Mouse (Mus musculus) kidney, adult 8-10 months (tissue): ENCODE results near the gene Ccdc58.
"Not testable (repeated sequence)": the region's sequence is repeated elsewhere in the genome, so short reads cannot be mapped to it uniquely, and the experiment has no call there.

Experiments used
- DNase-seq, 2 experiments: peaks; one replicate each; pipeline ENCODE4 v3.0.0; 2022

Gene Ccdc58

DNA sequence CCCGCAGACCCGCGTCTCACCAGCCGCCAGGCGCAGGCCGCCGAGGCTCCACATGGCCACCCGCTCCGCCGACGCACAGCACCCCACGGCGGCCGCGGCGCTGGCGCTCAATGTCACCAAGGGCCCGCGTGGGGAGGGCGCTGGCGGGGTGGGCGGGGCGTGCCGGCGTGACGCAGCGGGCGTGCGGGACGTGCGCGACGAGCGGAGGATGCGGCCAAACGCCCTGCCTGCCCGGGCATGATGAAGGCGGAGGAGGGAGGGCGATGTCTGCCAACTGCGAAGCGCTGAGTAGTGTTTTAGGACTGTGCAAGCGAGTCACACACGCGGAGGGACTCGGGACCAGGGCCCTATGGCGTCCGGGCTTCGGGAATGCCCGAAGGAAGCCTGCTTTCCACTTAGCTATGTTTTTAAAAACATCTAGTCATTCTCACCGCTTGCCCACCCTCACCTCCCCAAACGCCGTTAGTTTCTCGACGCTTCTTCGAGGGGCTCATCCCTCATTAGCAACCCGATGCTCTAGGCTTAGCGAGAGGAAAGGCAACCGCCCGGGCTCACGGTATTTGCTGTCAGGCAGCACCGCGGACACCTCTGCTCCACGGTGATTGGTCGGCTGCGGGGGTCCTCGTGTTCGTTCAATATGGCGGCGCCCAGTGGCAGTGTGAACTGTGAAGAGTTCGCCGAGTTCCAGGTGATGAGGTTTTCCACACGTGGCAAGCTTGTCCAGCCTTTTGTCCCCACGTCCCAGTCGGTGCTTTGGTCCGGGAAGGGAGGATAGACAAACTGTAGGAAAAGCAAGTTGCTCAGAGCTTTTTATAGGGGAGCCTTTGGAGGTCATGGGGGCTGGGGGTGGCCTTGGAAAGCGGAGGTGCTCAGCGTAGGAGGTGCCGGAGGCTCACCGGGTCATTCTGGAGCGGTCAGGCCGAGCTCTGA lies at the start of gene Ccdc58, which contains the start of gene Fam162a:
Gene Ccdc58 (plus strand): TSS at position 236 of the 930 bp plus-strand sequence.
Gene Fam162a (minus strand): TSS at position 145 of the 930 bp plus-strand sequence.
- peak; percentile 89 to 94 for DNase-seq

DNA sequence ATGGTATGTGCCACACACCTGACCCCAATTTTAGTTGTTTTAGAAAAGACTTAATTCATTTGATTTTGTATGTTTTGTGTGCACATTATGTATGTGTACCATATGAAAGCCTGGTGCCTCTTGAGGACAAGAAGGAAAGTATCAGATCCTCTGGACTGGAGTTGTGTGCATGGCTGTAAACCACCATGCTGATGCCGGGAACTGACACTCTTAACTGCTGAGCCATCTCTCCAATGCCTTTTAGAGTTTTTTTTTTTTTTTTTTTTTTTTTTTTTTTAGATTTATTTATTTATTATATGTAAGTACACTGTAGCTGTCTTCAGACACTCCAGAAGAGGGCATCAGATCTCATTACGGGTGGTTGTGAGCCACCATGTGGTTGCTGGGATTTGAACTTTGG lies 43.4 kb upstream of the Ccdc58 start:
- not testable (repeated sequence) for DNase-seq

- peak; percentile 94 to 97 for DNase-seq
Measured at GRCm38 (mm10) chr16:36040640-36041624, 30.6 kb upstream of the Ccdc58 start, which contains the start of gene Wdr5b. Gene Wdr5b (plus strand): TSS chr16:36041190.

- no peak for DNase-seq
Measured at GRCm38 (mm10) chr16:36041625-36042020, 29.9 kb upstream of the Ccdc58 start.

GRCm38 (mm10) chr16:36043073-36043472 lies 28.4 kb upstream of the Ccdc58 start:
- no peak for DNase-seq

GRCm38 (mm10) chr16:36043964-36044363 lies 27.5 kb upstream of the Ccdc58 start:
- no peak for DNase-seq

DNA sequence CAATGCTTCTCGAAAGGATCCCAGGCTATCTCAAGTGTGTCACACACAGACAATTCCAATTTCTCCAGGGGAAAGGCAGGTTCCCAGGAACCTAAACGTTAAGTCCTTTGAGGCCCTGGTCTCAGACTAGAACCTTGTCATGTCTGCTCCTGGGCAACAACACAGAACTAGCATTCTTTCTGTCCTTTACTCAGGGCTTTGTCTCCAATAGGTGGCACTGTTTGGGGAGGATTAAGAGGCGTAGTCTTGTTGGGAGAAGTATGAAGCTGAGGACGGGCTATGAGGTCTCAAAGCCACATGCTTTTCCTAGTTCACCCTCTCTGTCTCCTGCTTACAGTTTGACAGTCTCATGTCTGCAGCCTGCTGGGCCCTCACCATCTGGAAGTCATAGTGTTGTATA lies 23.9 kb upstream of the Ccdc58 start:
- DNase-seq: no peak

DNA sequence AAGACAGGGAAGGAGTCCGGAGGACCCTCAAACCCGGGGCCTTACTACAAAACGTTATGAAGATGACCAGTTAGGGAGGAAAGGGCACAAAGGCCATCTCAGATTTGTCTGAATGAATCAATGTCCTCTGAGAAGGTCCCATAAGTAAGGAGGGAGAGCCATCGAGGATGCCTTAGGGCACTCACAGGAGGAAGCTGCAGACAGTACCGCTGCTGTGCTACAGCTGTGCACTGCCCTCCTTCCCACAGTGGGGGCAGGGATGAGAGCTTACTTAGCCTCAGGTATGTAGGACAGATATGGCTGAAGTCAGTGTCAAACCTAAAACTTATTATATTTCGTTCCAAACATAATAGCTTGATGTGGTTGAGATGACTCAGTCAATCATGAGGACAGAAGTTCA lies 20.0 kb upstream of the Ccdc58 start:
- DNase-seq: no peak

- DNase-seq: no peak
Measured at GRCm38 (mm10) chr16:36053524-36054275, 17.8 kb upstream of the Ccdc58 start.

DNA sequence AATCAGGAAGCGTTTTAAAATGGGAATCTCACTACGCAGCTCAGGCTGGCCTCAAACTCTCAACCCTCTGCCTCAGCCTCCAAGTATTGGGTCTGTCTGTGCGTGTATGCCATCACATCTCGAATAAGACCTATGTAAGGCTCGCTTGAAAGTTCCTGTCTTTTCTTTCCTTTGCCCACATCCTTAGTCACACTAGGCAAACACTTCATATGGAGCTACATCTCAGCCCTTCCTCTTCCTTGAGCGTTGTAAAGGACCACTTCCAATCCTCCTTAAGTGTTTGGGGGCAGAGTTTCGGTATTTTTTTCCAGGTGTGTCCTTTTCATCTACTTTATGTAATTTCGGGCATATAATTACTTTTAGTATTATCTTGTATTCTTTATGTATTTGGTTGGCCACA lies 16.6 kb upstream of the Ccdc58 start:
- no peak for DNase-seq

GRCm38 (mm10) chr16:36056416-36056815 lies 15.1 kb upstream of the Ccdc58 start:
- no peak for DNase-seq

- DNase-seq: no peak
Measured at GRCm38 (mm10) chr16:36057933-36058475, 13.5 kb upstream of the Ccdc58 start.

- not testable (repeated sequence) for DNase-seq
Measured at GRCm38 (mm10) chr16:36062534-36062933, 9.0 kb upstream of the Ccdc58 start.

GRCm38 (mm10) chr16:36063315-36063714 lies 8.2 kb upstream of the Ccdc58 start:
- DNase-seq: no peak

DNA sequence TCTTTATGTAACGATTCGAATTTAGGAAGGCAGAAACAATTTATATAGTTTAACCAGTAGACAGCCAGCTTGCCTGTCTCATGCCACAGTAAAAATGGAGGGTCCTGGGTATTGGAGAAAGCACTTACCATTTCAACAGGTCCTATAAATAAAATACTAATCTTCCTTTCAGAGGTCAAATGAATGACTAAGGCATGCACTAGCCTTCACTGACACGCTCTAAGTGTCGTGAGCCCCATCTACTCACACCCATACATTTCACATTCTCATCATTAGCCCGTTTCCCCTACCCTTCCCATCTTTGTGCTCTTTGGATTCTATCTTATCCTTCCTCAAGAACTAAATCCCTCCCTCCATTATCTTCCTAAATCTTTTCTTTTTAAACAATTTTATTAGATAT lies 6.6 kb upstream of the Ccdc58 start:
- no peak for DNase-seq

GRCm38 (mm10) chr16:36067694-36068093 lies 3.8 kb upstream of the Ccdc58 start:
- DNase-seq: no peak

GRCm38 (mm10) chr16:36068356-36068755 lies 3.1 kb upstream of the Ccdc58 start:
- DNase-seq: no peak

GRCm38 (mm10) chr16:36069819-36070575 lies 1.5 kb upstream of the Ccdc58 start:
- DNase-seq: no peak

DNA sequence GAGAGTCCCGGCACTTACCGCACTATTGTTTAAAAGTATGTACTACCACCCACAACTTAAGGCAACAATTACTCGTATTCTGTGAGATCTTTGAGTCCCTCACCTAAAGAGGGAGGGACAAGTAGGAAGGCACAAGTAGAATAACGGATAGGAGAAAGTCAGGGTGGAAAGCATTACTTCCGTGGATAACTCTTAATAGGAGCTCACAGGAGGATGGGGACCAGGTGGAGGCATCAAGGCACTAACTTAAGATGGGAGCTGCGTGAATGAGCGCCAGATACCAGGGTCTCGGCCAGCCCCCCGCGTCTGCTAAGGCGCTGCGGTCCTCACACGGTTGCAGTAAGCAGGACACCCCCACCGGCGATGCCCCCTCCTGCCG lies 425 bp upstream of the Ccdc58 start:
- peak in 1 of 2 experiments; percentile 7 for DNase-seq

DNA sequence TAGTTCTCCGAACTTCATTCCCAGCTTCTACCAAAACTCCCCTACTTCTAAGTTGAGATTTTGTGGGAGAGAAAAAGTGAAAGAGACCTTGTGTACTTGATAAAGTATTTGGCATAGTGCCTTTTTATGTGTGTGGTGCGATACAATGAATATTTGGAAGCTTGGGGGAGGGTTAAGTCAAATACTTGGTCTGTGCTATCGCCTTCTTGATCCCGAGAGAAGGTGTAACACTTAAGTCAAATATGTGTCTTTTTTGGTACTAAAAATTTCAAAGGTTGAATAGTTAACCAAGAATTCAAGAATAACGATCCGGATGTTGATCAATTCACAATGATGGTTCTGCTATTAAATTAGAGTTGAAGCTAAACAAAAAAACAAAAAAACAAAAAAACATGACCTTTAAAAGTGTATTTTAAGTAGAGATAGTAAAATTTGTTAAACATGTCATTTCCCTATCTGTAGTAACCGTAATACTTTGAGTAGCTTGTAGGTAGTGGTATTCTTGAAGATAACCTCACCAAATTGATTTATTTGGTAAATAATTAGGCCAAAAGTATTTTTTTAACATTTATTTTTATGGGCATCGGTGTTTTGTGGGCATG lies 1.0 kb downstream of the Ccdc58 start:
- DNase-seq: no peak

DNA sequence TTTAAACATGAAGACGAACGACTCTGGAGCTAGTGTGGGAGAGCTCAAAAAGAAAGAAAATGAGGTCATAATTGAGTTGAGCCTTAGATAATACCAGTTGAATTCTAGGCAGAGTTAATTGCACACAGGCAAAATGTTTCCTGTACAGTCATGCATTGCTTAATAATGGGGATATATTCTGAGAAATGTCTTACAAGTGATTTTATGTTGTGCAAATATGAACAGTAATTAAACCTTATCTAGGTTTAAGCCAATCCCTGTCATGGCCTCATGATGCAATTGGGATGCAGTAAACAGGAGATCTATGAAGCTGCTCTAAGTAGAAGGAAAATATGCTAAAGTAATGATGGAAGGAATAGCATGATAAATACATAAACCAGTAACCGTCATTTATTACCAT lies 3.3 kb downstream of the Ccdc58 start:
- DNase-seq: no peak
